Mouse (Mus musculus) neural tube, embryonic 14.5 days (tissue): ENCODE results near the gene Pum1. TPM values are rescaled to one million over a fixed set of nuclear protein-coding genes. Genes with fewer than 3 reads are reported as not detected.
A peak's percentile ranks its signal among the peaks of the same experiment; 100 is the strongest.

ENCODE experiments used
- ATAC-seq: fragments of 200-750 bp; cut with Nextera tagmentation; 2 replicates; pipeline ENCODE4 v1.8.0; 2017; ENCODE audit warnings: low read depth, mild to moderate bottlenecking, moderate TSS enrichment, moderate library complexity
- H3K27ac ChIP-seq: fragments of 300-500 bp; sonication (generic); 2 replicates; pipeline ENCODE4 v1.5.1; 2014; ENCODE audit warnings: low read depth, mild to moderate bottlenecking, control low read depth, low read length, moderate library complexity, mixed read lengths
- H3K27me3 ChIP-seq: fragments of 300-500 bp; sonication (generic); 2 replicates; pipeline ENCODE4 v1.6.1; 2014; ENCODE audit warnings: low read length; ENCODE audit not compliant: control insufficient read depth, insufficient read depth
- H3K36me3 ChIP-seq: fragments of 300-500 bp; sonication (generic); 2 replicates; pipeline ENCODE4 v1.6.1; 2014; ENCODE audit warnings: low read length, mixed read lengths; ENCODE audit not compliant: control insufficient read depth, insufficient read depth
- H3K4me1 ChIP-seq: fragments of 300-500 bp; sonication (generic); 2 replicates; pipeline ENCODE4 v1.6.1; 2014; ENCODE audit warnings: low read length; ENCODE audit not compliant: control insufficient read depth, insufficient read depth
- H3K4me2 ChIP-seq: fragments of 300-500 bp; sonication (generic); 2 replicates; pipeline ENCODE4 v1.6.1; 2014; ENCODE audit warnings: mild to moderate bottlenecking, low read depth, low read length, control low read depth
- H3K4me3 ChIP-seq: fragments of 300-500 bp; sonication (generic); 2 replicates; pipeline ENCODE4 v1.5.1; 2014; ENCODE audit warnings: low read depth, low read length, control low read depth, mixed read lengths
- H3K9ac ChIP-seq: fragments of 300-500 bp; sonication (generic); replicated peaks from 2 replicates; pipeline ENCODE4 v1.6.1; 2014; ENCODE audit warnings: low read depth, mild to moderate bottlenecking, control low read depth, low read length, mixed read lengths
- H3K9me3 ChIP-seq: fragments of 300-500 bp; sonication (generic); 2 replicates; pipeline ENCODE4 v1.6.1; 2016; ENCODE audit warnings: low read length; ENCODE audit not compliant: control insufficient read depth
- whole genome bisulfite sequencing: fragments of 180-500 bp; shearing (Covaris S2); extraction: QIAGEN DNeasy Blood & Tissue Kit; methylation state at CpG from one replicate; pipeline ENCODE4 v1.1.7; 2014; 5-methylcytosine and 5-hydroxymethylcytosine counted together
- polyA plus RNA-seq: library from polyadenylated mRNA; unstranded; fragments of >200 nt; fragmentation: Nextera tagmentation; extraction: Ambion mirVana; gene quantifications from 2 replicates; pipeline ENCODE4 v1.2.1, GENCODE M21; 2014

The Pum1 gene
- polyA plus RNA-seq, 1 experiment from 2014 or later: 94.8 TPM

GRCm38 (mm10) chr4:130782492-130782891 lies 119.4 kb downstream of the Pum1 start:
- no peaks in the 10 kb centered on the region for H3K4me1 ChIP-seq
- WGBS: 93% methylated on average over 2 of the region's 2 CpGs
- no peak for ATAC-seq
- H3K27me3 ChIP-seq: no peaks in the 10 kb centered on the region
- H3K27ac ChIP-seq: no peak overlapping the region; the same call in 1 of the 2 replicates
- H3K4me2 ChIP-seq: no peak overlapping the region
- H3K36me3 ChIP-seq: peaks cover 10% of the 10 kb centered on the region
- H3K9me3 ChIP-seq: no peaks in the 10 kb centered on the region
- H3K4me3 ChIP-seq: no peak overlapping the region
- H3K9ac ChIP-seq: no peak overlapping the region

DNA sequence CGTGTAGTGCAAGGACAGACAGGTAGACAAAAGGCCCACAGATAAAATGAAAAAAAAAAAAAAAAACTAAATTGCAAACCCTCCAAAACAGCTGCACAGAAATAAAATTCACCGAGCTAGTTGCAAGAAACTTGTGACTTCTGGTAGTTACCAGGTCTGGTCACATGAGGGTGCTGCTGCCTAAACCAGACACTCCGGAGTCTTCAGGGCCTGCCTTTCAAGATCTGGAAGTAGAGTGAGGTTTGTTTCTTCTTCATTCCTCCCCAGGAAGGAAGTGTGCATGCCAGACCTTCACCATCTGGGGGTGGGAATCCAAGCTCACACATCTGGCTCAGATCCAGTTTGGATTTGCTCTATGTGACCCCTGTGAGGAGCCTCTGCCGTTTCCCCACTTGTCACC lies 121.6 kb downstream of the Pum1 start:
- H3K27me3 ChIP-seq: no peaks in the 10 kb centered on the region
- no peak for ATAC-seq
- no peak overlapping the region for H3K9ac ChIP-seq
- H3K4me1 ChIP-seq: no peaks in the 10 kb centered on the region
- H3K27ac ChIP-seq: no peak overlapping the region
- 33% methylated on average over 4 of the region's 4 CpGs for WGBS
- no peak overlapping the region for H3K4me2 ChIP-seq
- H3K4me3 ChIP-seq: no peak overlapping the region
- H3K9me3 ChIP-seq: no peaks in the 10 kb centered on the region
- H3K36me3 ChIP-seq: peaks cover 10% of the 10 kb centered on the region

- Histone ChIP-seq H3K36me3 (no peaks in the 10 kb centered on the region), H3K9me3 (no peaks in the 10 kb centered on the region)
- ATAC-seq: no peak
Measured at GRCm38 (mm10) chr4:130787530-130787929, 124.4 kb downstream of the Pum1 start.

GRCm38 (mm10) chr4:130790180-130790579 lies 127.1 kb downstream of the Pum1 start:
- no peak overlapping the region for H3K27ac ChIP-seq
- H3K27me3 ChIP-seq: no peaks in the 10 kb centered on the region
- no peak overlapping the region for H3K4me3 ChIP-seq
- no peaks in the 10 kb centered on the region for H3K9me3 ChIP-seq
- peaks cover 19% of the 10 kb centered on the region for H3K4me1 ChIP-seq
- WGBS: 15% methylated on average over 6 of the region's 6 CpGs
- peak; percentile 18; the same call in 1 of the 2 replicates for ATAC-seq
- H3K4me2 ChIP-seq: no peak overlapping the region
- no peaks in the 10 kb centered on the region for H3K36me3 ChIP-seq
- no peak overlapping the region for H3K9ac ChIP-seq

More at GRCm38 (mm10) chr4:130787530-130787929, 124.4 kb downstream of the Pum1 start:
- H3K4me3 ChIP-seq: no peak overlapping the region
- no peak overlapping the region for H3K4me2 ChIP-seq
- 83% methylated on average over 5 of the region's 5 CpGs for WGBS
- no peaks in the 10 kb centered on the region for H3K27me3 ChIP-seq
- no peak overlapping the region for H3K9ac ChIP-seq
- H3K27ac ChIP-seq: no peak overlapping the region
- peaks cover 5% of the 10 kb centered on the region; the same call in 1 of the 2 replicates for H3K4me1 ChIP-seq

DNA sequence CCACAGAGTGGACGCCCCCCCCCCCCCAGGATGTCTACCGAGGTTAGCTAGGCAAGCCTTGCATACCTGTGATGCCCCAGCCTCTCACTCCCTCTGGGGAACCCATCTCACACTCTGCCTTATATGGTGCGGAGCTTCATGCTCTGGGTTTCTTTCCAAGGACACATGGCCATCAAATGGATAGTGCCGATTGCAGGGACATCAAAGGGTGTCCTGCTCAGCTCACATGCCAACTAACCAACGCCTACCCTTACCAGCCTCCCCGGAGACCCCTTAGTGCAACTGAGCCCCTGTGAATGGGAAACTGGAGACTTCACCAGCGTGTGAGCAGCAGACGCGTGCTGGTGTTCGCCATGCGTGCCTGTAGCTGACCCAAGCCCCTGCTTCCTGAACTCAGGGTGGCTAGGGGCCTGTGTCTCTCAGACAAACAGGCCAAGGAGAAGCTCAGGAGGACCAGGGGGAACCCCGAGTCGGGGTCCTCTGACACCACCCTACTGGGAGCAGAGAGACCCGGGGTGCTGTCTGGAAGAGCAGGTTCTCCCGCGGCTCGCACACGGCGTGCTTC lies 128.8 kb downstream of the Pum1 start:
- Histone ChIP-seq H3K4me3 (peak overlapping the region; percentile 90), H3K9me3 (no peaks in the 10 kb centered on the region), H3K4me2 (peak overlapping the region; percentile 53), H3K4me1 (peaks cover 25% of the 10 kb centered on the region), H3K36me3 (no peaks in the 10 kb centered on the region), H3K27me3 (no peaks in the 10 kb centered on the region), H3K9ac (peak overlapping the region; percentile 99), H3K27ac (peak overlapping the region; percentile 84)
- WGBS: 5% methylated on average over 14 of the region's 19 CpGs
- peak; percentile 33 for ATAC-seq

- no peaks in the 10 kb centered on the region for H3K27me3 ChIP-seq
- peak within 1 kb of the TSS; percentile 99 for H3K9ac ChIP-seq
- H3K4me3 ChIP-seq: peak within 1 kb of the TSS; percentile 90
- peaks cover 30% of the 10 kb centered on the region for H3K4me1 ChIP-seq
- WGBS: 2% methylated on average over 57 of the region's 99 CpGs
- peak within 1 kb of the TSS; percentile 53 for H3K4me2 ChIP-seq
- no peaks in the 10 kb centered on the region for H3K36me3 ChIP-seq
- peak; percentile 49 for ATAC-seq
- H3K27ac ChIP-seq: peak within 1 kb of the TSS; percentile 84
- no peaks in the 10 kb centered on the region for H3K9me3 ChIP-seq
Measured at GRCm38 (mm10) chr4:130792376-130793179, 129.5 kb downstream of the Pum1 start, which contains the start of gene Sdc3. Gene Sdc3 (plus strand): TSS chr4:130792537.

- peak; percentile 9; the same call in 1 of the 2 replicates for ATAC-seq
Measured at GRCm38 (mm10) chr4:130793180-130793501, 130.0 kb downstream of the Pum1 start.

GRCm38 (mm10) chr4:130794771-130795170 lies 131.7 kb downstream of the Pum1 start:
- ATAC-seq: no peak
- Histone ChIP-seq H3K4me1 (peaks cover 49% of the 10 kb centered on the region), H3K36me3 (no peaks in the 10 kb centered on the region), H3K27ac (no peak overlapping the region), H3K4me2 (peak overlapping the region; percentile 50), H3K9me3 (no peaks in the 10 kb centered on the region), H3K4me3 (peak overlapping the region; percentile 23), H3K9ac (0 out of 2 replicates have a peak overlapping the region, but pooled peaks have one; percentile 18), H3K27me3 (no peaks in the 10 kb centered on the region)
- WGBS: 45% methylated on average over 4 of the region's 4 CpGs

More at GRCm38 (mm10) chr4:130793180-130793501, 130.0 kb downstream of the Pum1 start:
- Histone ChIP-seq H3K27me3 (no peaks in the 10 kb centered on the region), H3K4me3 (peak overlapping the region; percentile 90), H3K9me3 (no peaks in the 10 kb centered on the region), H3K36me3 (no peaks in the 10 kb centered on the region), H3K4me2 (peak overlapping the region; percentile 53), H3K9ac (peak overlapping the region; percentile 99), H3K4me1 (peaks cover 36% of the 10 kb centered on the region), H3K27ac (no peak overlapping the region)
- 43% methylated on average over 7 of the region's 7 CpGs for WGBS

- H3K4me3 ChIP-seq: no peak overlapping the region
- peaks cover 49% of the 10 kb centered on the region for H3K4me1 ChIP-seq
- H3K9ac ChIP-seq: no peak overlapping the region
- 91% methylated on average over 6 of the region's 6 CpGs for WGBS
- no peak overlapping the region for H3K27ac ChIP-seq
- ATAC-seq: no peak
- H3K4me2 ChIP-seq: no peak overlapping the region
- no peaks in the 10 kb centered on the region for H3K9me3 ChIP-seq
- H3K27me3 ChIP-seq: no peaks in the 10 kb centered on the region
- no peaks in the 10 kb centered on the region for H3K36me3 ChIP-seq
Measured at GRCm38 (mm10) chr4:130795970-130796369, 132.8 kb downstream of the Pum1 start.
